Mouse (Mus musculus) ovary, postnatal 36 days (tissue): ENCODE data around the gene Olfr154.
"Not testable (repeated sequence)": the region's sequence is repeated elsewhere in the genome, so short reads cannot be mapped to it uniquely, and the experiment has no call there.

ENCODE experiments used
- DNase-seq: peaks from one replicate; pipeline ENCODE4 v3.0.0; 2022; ENCODE audit warnings: low spot score, mixed read lengths

Olfr154 gene

DNA sequence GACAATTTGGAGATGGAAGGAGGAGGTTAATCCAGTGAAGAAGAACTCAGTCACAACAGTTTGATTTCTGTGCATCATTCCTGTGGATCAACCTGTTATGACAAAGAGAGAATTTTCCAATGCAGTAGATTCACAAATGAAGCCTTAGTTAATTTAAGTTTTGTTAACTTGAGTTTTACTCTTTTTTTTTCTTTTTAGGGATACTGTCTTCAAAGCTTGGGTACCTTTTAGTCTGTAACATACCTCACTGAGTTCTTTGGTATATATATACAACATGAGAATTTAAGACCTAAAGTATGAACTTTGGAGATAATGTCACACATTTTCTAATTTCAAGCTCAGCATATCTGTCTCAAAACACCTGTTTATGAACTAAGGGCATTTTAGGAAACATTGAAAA, at the start of gene Olfr154:
TSS of gene Olfr154 (minus strand) at position 101 of the 400 bp plus-strand sequence.
- not testable (repeated sequence) for DNase-seq

DNA sequence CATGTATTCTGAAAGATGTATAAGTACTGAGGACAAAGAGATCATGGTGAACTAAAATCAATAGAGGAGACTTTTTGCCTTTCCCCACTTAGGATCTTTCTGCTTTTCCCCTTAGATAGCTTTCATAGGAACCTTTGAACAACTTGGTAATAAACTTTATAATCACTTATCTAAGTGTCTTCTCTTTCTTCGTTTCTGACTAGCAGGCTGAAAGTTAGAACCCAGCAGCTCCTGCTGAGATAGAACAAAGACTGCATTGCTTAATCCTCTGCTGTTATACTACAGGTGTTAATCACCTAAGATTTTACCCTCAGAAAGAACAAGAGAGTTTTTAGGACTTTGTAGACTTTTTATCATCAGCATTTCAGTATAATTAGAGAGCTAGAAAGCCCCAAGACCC, 46.9 kb upstream of the Olfr154 start:
- no peak for DNase-seq

DNA sequence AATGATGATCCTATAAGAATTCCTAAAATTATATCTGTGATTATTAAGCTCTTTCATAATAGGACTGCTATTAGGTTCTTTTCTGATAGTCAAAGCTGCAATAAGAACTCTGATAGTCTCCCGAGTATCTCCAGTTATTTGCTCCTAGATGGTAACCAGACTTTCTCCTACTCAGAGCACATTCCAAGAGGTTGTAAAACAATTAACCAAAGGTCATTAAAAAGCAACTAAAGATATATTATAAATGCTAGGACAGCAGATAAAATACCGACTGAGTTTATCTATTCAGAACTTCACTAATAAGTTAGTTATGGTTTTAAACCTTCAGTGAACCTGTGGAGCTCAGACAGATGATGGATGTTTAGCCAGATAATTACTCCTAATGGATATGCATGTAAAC, 46.4 kb upstream of the Olfr154 start:
- DNase-seq = not testable (repeated sequence)

DNA sequence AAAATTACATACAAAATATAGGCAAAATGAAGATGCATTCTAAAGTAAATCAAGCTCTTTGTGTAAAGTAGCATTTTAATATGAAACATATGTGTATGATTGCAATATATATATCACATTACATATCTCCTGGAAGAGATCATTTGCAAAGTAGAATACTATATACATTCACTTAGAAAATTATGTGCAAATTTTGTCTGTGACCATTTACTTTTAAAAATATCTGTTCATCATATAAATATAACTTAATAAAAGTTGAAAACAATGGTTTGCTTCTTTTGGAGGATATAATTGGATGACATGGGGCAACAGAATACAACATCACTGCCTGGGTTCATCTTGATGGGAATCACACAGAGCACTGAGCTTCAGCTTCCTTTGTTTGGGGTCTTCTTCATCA, 24.9 kb upstream of the Olfr154 start, which contains the start of gene Olfr1008:
TSS of gene Olfr1008 (plus strand) at position 301 of the 400 bp plus-strand sequence.
- no peak for DNase-seq

DNA sequence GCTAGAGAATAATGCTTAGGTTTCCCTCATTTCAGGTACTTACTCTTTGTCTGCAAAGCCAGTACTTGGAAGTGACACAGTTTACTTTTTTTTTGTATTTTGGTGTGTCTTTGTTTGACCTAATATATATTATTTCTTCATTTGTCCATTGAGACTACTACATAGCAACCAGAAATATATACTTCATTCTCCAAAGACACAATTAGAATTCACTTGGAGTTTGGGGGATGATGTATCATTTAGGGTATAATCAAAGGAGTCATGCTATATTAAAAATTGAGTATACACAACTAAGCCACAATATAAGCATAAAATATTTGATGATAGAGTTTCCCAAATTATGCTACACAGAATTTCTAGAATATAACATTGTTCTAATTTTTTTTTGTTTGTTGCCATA, 14.4 kb upstream of the Olfr154 start, which contains the start of gene Olfr1006:
TSS of gene Olfr1006 (minus strand) at position 101 of the 400 bp plus-strand sequence.
- no peak for DNase-seq

DNA sequence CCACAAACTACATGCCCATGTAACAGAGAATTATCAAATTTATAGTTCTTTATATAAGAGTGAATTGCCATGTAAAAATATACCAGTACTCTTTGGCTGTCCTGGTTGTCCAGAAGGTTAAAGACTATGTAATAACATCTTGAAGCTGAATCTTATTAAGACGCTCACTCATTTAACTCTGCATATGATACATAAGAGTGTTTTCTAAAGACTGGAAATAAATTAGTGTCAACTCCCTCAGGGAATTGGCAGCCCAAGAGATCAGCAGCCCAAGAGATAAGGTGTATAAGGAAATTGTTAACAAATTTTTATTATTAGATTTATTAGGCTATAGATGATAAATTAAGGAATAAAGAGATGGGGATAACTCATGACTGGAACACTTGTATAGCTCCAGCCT, 13.7 kb downstream of the Olfr154 start, which contains the start of gene Olfr1002:
TSS of gene Olfr1002 (minus strand) at position 101 of the 400 bp plus-strand sequence.
- no peak for DNase-seq
